Mouse (Mus musculus) kidney, embryonic 15.5 days (tissue): ENCODE results near the gene Akr1c13. TPM values are rescaled to one million over a fixed set of nuclear protein-coding genes. Genes with fewer than 3 reads are reported as not detected.
"Not testable (repeated sequence)": the region's sequence is repeated elsewhere in the genome, so short reads cannot be mapped to it uniquely, and the experiment has no call there.

Experiments used
- ATAC-seq: fragments of 200-750 bp; cut with Nextera tagmentation; replicated peaks from 2 replicates; pipeline ENCODE4 v1.8.0; 2017; ENCODE audit warnings: moderate TSS enrichment; ENCODE audit not compliant: low FRiP score
- H3K27ac ChIP-seq: fragments of 300-500 bp; sonication (generic); 2 replicates; pipeline ENCODE4 v1.5.1; 2015; ENCODE audit warnings: mild to moderate bottlenecking, inconsistent platforms
- H3K27me3 ChIP-seq: fragments of 300-500 bp; sonication (generic); 2 replicates; pipeline ENCODE4 v1.6.1; 2015; ENCODE audit warnings: inconsistent platforms
- H3K36me3 ChIP-seq: fragments of 300-500 bp; sonication (generic); 2 replicates; pipeline ENCODE4 v1.6.1; 2015; ENCODE audit warnings: inconsistent platforms
- H3K4me1 ChIP-seq: fragments of 300-500 bp; sonication (generic); 2 replicates; pipeline ENCODE4 v1.6.1; 2015; ENCODE audit warnings: inconsistent platforms
- H3K4me2 ChIP-seq: fragments of 300-500 bp; sonication (generic); 2 replicates; pipeline ENCODE4 v1.6.1; 2015; ENCODE audit warnings: moderate library complexity, mild to moderate bottlenecking, inconsistent platforms
- H3K4me3 ChIP-seq: fragments of 300-500 bp; sonication (generic); replicated peaks from 2 replicates; pipeline ENCODE4 v1.5.1; 2015; ENCODE audit warnings: mild to moderate bottlenecking, inconsistent platforms
- H3K9ac ChIP-seq: fragments of 300-500 bp; sonication (generic); 2 replicates; pipeline ENCODE4 v1.6.1; 2015; ENCODE audit warnings: mild to moderate bottlenecking, inconsistent platforms
- H3K9me3 ChIP-seq: fragments of 300-500 bp; sonication (generic); replicated peaks from 2 replicates; pipeline ENCODE4 v1.6.1; 2016; ENCODE audit warnings: inconsistent platforms
- WGBS: fragments of 180-500 bp; shearing (Covaris S2); methylation state at CpG from one replicate; pipeline ENCODE4 v1.1.7; 2015; ENCODE audit warnings: mixed read lengths; 5-methylcytosine and 5-hydroxymethylcytosine counted together
- polyA plus RNA-seq: library from polyadenylated mRNA; unstranded; fragments of >200 nt; fragmentation: Nextera tagmentation; extraction: Ambion mirVana; gene quantifications from 2 replicates; pipeline ENCODE4 v1.2.1, GENCODE M21; 2015

Gene Akr1c13
- 5.9 and 6.5 TPM in 2 replicates for polyA plus RNA-seq

DNA sequence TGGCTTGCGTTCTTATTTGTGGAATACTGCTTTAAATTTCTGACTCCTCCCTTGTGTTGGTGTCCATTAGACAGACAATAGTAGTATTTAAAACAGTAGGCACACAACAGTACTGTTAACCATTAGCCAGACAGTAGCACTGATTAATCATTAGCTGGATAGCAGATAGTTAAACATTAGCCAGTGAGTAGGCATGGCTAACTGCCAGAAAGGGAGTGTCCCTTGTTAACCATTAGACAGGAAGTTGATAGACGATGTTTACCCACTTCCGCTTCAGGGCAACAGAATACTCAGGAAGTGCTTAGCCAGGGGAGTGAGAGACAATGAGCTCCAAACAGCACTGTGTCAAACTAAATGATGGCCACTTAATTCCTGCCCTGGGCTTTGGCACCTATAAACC, at the start of gene Akr1c13:
Gene Akr1c13 (plus strand): TSS at position 247 of the 400 bp plus-strand sequence.
- Histone ChIP-seq H3K4me2 (peak within 1 kb of the TSS; percentile 12; the same call in 1 of the 2 replicates), H3K9me3 (no peaks in the 10 kb centered on the region), H3K4me3 (no peak within 1 kb of the TSS), H3K27me3 (no peaks in the 10 kb centered on the region), H3K36me3 (no peaks in the 10 kb centered on the region), H3K4me1 (no peaks in the 10 kb centered on the region), H3K9ac (no peak within 1 kb of the TSS), H3K27ac (no peak within 1 kb of the TSS)
- ATAC-seq, result peak; percentile 83
- WGBS, result 40% methylated on average over 3 of the region's 3 CpGs

- no peak for ATAC-seq
- no peaks in the 10 kb centered on the region for H3K36me3 ChIP-seq
- H3K4me2 ChIP-seq, result no peak overlapping the region
- H3K4me3 ChIP-seq, result no peak overlapping the region
- H3K27ac ChIP-seq, result no peak overlapping the region
- no peak overlapping the region for H3K9ac ChIP-seq
- no peaks in the 10 kb centered on the region for H3K27me3 ChIP-seq
- no peaks in the 10 kb centered on the region for H3K9me3 ChIP-seq
- H3K4me1 ChIP-seq, result no peaks in the 10 kb centered on the region
- WGBS, result 74% methylated on average over 1 of the region's 1 CpGs
These were observed 46.7 kb upstream of the Akr1c13 start for GRCm38 (mm10) chr13:4144261-4144660.

DNA sequence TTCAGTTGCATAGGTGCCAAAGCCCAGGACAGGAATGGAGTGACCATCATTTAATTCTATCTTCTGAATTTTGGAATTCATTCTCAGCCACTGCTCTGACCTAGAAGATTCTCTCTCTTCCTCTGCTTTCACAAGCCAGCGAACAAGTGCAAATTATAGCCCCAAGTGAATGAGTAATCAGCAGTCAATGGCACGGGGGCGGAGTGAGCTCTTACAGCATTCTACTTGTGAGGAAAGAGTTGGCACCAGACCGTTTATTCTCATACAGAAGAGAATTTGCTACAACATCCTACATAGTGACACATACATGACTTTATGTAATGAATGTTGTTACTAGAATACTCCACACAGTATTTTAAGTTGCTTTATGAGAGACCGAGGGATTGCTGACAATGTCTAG, 40.4 kb upstream of the Akr1c13 start, which contains the start of gene Akr1c18:
Gene Akr1c18 (minus strand): TSS at position 137 of the 400 bp plus-strand sequence.
- Histone ChIP-seq H3K4me3 (no peak within 1 kb of the TSS), H3K27ac (no peak within 1 kb of the TSS), H3K9ac (no peak within 1 kb of the TSS), H3K27me3 (no peaks in the 10 kb centered on the region), H3K4me1 (no peaks in the 10 kb centered on the region), H3K9me3 (no peaks in the 10 kb centered on the region), H3K4me2 (no peak within 1 kb of the TSS), H3K36me3 (no peaks in the 10 kb centered on the region)
- ATAC-seq, result no peak
- WGBS, result 62% methylated on average over 5 of the region's 5 CpGs

DNA sequence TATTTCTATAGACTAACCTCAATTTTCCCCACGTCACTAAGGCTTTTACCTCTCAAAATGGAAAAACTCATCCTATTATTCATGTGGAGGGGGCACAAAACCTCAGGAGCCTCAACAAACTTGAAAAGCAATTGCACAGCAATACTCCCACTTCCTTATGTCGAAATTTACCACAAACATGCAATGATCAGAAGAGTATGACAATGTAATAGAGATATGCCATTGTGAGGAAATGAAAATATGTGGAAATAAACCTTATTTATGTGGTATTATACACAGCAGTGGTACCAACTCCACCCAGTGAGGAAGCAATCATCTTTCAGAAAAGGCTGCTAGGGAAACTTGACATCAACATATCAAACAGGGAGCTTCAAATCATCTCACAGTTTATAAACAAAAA, 38.0 kb upstream of the Akr1c13 start:
- WGBS, result 74% methylated on average over 2 of the region's 2 CpGs
- Histone ChIP-seq H3K4me3 (no peak overlapping the region), H3K27me3 (no peaks in the 10 kb centered on the region), H3K27ac (no peak overlapping the region), H3K36me3 (no peaks in the 10 kb centered on the region), H3K4me1 (no peaks in the 10 kb centered on the region), H3K4me2 (no peak overlapping the region), H3K9me3 (no peaks in the 10 kb centered on the region), H3K9ac (no peak overlapping the region)
- ATAC-seq, result no peak

GRCm38 (mm10) chr13:4153593-4153992, 37.4 kb upstream of the Akr1c13 start:
- Histone ChIP-seq H3K27me3 (no peaks in the 10 kb centered on the region), H3K4me2 (no peak overlapping the region), H3K4me1 (no peaks in the 10 kb centered on the region), H3K9ac (no peak overlapping the region), H3K4me3 (no peak overlapping the region), H3K27ac (no peak overlapping the region), H3K9me3 (no peaks in the 10 kb centered on the region), H3K36me3 (no peaks in the 10 kb centered on the region)
- 54% methylated on average over 3 of the region's 3 CpGs for WGBS
- ATAC-seq, result no peak

DNA sequence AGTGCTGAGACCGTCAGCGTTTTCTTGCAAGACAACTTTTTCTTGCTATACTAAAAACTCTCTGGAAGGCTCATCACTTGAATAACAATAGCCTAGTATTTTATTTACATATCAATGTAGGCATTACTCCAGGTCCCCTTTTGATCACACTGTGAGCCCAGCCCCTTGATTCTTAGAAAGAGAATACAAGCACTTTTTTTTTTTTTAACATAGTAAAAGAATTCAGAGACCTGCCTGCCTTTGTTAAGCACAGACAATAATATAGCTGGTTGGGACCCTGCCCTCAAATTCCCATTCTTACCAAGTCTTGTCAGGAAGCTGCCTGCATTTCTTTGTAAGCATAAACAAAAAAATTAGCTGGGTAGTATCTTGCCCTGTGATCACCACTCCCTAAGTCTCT, 35.7 kb upstream of the Akr1c13 start:
- Histone ChIP-seq H3K9ac (no peak overlapping the region), H3K9me3 (no peaks in the 10 kb centered on the region), H3K27me3 (no peaks in the 10 kb centered on the region), H3K27ac (no peak overlapping the region), H3K4me3 (no peak overlapping the region), H3K36me3 (no peaks in the 10 kb centered on the region), H3K4me2 (no peak overlapping the region), H3K4me1 (no peaks in the 10 kb centered on the region)
- ATAC-seq, result no peak
- 83% methylated on average over 2 of the region's 2 CpGs for WGBS

DNA sequence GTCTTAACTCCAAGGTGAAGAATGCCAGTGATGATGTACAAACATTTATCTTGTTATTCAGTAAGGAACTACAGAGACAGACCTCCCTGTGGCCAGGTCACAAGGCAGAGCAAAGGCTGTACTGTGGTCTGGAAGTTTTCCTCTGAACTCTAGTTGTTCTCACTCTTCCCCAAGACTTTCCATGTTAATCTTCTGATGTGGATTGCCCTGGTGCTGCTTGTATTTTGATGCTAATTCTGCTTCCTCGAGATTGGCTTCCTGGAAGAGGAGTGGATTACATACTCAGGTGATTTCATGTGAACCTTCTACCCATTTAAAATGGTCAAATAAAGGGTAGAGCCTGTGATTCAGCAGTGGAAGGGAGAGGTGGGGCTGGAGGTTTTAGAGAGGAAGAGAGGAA, 22.9 kb upstream of the Akr1c13 start:
- no peaks in the 10 kb centered on the region for H3K27me3 ChIP-seq
- no peaks in the 10 kb centered on the region for H3K36me3 ChIP-seq
- H3K4me1 ChIP-seq, result no peaks in the 10 kb centered on the region
- no peak overlapping the region for H3K9ac ChIP-seq
- H3K4me2 ChIP-seq, result no peak overlapping the region
- WGBS, result 33% methylated on average over 1 of the region's 1 CpGs
- H3K4me3 ChIP-seq, result no peak overlapping the region
- H3K27ac ChIP-seq, result no peak overlapping the region
- ATAC-seq, result no peak
- no peaks in the 10 kb centered on the region for H3K9me3 ChIP-seq

DNA sequence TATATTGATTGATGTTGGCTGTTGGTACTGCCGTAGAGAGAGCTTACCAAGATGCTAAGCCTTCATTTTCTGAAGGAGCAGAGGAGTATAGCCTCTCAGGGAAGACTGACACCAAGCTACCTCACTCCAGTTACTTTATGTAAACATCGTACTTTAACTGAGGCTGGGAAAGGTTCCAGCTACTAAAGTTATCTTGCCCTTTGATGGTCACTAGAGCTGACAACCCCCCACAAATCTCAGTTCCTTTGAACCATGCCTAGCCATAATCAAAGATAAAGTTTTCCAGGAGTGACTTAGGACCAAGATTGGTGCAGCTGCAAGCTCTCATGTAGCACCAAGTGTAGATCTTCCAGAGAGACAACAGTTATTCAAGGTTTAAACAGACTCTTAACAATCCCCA, 18.0 kb upstream of the Akr1c13 start:
- Histone ChIP-seq H3K9me3 (no peaks in the 10 kb centered on the region), H3K4me2 (no peak overlapping the region), H3K9ac (no peak overlapping the region), H3K4me3 (no peak overlapping the region), H3K4me1 (no peaks in the 10 kb centered on the region), H3K27ac (no peak overlapping the region), H3K27me3 (no peaks in the 10 kb centered on the region), H3K36me3 (no peaks in the 10 kb centered on the region)
- peak; percentile 83 for ATAC-seq
- 16% methylated on average over 2 of the region's 2 CpGs for WGBS

DNA sequence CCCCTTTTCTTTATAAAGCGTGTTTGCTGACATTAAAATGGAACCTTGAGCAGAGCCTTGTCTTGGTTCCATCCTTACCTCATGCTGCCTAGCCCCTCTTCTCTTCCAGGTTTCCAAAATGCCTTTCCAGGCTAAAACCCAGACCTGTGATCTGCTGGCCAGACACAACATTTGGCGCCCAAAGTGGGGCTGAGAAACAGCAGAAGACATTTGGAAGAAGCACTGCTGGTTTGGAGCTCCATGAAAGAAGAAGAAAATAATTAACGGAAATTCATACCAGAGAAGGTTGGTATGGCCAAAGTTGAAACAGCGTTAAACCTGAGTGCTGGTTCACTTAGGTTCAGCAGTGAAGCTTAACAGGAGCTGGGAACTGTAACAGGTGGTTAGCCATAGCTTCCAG, 9.6 kb upstream of the Akr1c13 start:
- H3K4me2 ChIP-seq, H3K36me3 ChIP-seq, H3K27me3 ChIP-seq, ATAC-seq, H3K27ac ChIP-seq, H3K9me3 ChIP-seq, H3K9ac ChIP-seq, H3K4me3 ChIP-seq, H3K4me1 ChIP-seq: not testable (repeated sequence)
- 94% methylated on average over 4 of the region's 4 CpGs for WGBS

DNA sequence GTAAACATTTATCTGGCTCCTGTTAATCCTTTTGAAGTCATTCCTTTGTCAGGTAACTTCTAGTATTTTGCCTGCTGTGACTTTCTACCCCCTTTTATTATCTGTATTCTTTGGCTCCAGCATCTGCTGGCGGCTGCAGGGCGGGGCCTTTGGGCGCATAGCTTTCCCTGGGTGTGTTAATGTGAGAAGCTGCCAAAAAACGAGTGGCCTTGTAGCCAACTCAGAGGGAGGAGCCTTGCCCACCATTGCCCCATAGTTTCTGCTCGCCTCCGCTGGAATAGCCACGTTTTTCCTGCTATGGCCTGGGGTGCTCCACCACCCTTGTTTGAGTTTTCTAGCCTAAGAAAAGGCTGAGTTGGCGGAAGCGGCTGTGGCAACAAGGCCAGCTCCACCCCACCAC, 7.8 kb upstream of the Akr1c13 start:
- ATAC-seq, result no peak
- Histone ChIP-seq H3K4me1 (no peaks in the 10 kb centered on the region), H3K4me2 (no peak overlapping the region), H3K36me3 (no peaks in the 10 kb centered on the region), H3K27ac (no peak overlapping the region), H3K9ac (no peak overlapping the region), H3K4me3 (no peak overlapping the region), H3K9me3 (0 out of 2 replicates have a peak, but pooled peaks cover 8% of the 10 kb centered on the region), H3K27me3 (no peaks in the 10 kb centered on the region)
- 73% methylated on average over 9 of the region's 9 CpGs for WGBS

DNA sequence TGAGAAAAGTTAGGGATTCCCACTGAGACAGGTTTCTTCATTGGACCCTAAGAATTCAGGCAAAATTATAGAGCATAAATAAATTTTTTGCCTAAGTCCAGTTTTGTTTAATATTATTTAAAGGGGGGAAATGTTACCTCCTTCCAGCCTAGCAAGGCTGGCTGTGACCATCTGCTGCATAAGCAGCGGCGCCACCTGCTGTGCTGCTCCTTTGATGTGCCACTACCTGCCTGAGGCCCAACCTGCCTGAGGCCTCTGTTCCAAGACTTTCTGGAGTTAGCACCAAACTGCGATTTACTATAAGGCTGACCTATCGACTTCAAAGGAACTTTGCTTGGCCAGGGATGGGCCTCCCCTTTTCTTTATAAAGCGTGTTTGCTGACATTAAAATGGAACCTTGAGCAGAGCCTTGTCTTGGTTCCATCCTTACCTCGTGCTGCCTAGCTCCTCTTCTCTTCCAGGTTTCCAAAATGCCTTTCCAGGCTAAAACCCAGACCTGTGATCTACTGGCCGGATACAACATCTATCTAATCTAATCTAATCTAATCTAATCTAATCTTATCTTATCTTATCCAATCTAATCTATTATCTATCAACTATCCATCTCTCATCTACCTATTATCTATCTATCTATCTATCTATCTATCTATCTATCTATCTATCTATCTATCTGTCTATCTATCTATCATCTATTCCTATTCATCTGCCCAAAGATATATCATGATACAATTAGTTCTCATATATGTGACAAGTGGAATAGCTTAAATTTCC, 4.1 kb upstream of the Akr1c13 start:
- H3K9me3 ChIP-seq, H3K27ac ChIP-seq, H3K9ac ChIP-seq, H3K4me2 ChIP-seq, H3K4me1 ChIP-seq, H3K36me3 ChIP-seq, H3K4me3 ChIP-seq, ATAC-seq, H3K27me3 ChIP-seq: not testable (repeated sequence)
- WGBS, result 75% methylated on average over 7 of the region's 7 CpGs

GRCm38 (mm10) chr13:4188174-4188573, 2.8 kb upstream of the Akr1c13 start:
- Histone ChIP-seq H3K9me3 (no peaks in the 10 kb centered on the region), H3K4me3 (no peak overlapping the region), H3K9ac (no peak overlapping the region), H3K4me2 (no peak overlapping the region), H3K27ac (no peak overlapping the region), H3K4me1 (no peaks in the 10 kb centered on the region), H3K27me3 (no peaks in the 10 kb centered on the region), H3K36me3 (no peaks in the 10 kb centered on the region)
- ATAC-seq, result no peak
- WGBS, result 84% methylated on average over 2 of the region's 2 CpGs

GRCm38 (mm10) chr13:4192511-4192910, 1.6 kb downstream of the Akr1c13 start:
- H3K27ac ChIP-seq, result no peak overlapping the region
- 82% methylated on average over 3 of the region's 3 CpGs for WGBS
- H3K4me1 ChIP-seq, result no peaks in the 10 kb centered on the region
- H3K36me3 ChIP-seq, result no peaks in the 10 kb centered on the region
- H3K4me3 ChIP-seq, result no peak overlapping the region
- no peak for ATAC-seq
- no peak overlapping the region for H3K9ac ChIP-seq
- H3K9me3 ChIP-seq, result no peaks in the 10 kb centered on the region
- no peak overlapping the region for H3K4me2 ChIP-seq
- H3K27me3 ChIP-seq, result no peaks in the 10 kb centered on the region
